Mouse (Mus musculus): ENCODE results near the gene Krt8.

The Krt8 gene

GRCm38 (mm10) chr15:101974083-101974845 is 30.0 kb downstream of the Krt8 start:
- no peak for DNase-seq

GRCm38 (mm10) chr15:101973414-101974077 is 30.7 kb downstream of the Krt8 start:
- DNase-seq: peak; percentile 98

GRCm38 (mm10) chr15:101970536-101970935 is 33.7 kb downstream of the Krt8 start:
- DNase-seq: peak; percentile 64

- DNase-seq: no peak
Measured at GRCm38 (mm10) chr15:101966808-101967207, 37.5 kb downstream of the Krt8 start.

- DNase-seq: no peak
Measured at GRCm38 (mm10) chr15:101958891-101959290, 45.4 kb downstream of the Krt8 start.

- no peak for DNase-seq
Measured at GRCm38 (mm10) chr15:101954187-101954586, 50.1 kb downstream of the Krt8 start, which contains the start of gene Krt78. Gene Krt78, minus strand, starts transcription at chr15:101954287.

GRCm38 (mm10) chr15:101952733-101953474 is 51.4 kb downstream of the Krt8 start:
- DNase-seq: no peak

Measured in kidney, adult 18-20 months (tissue).